Mouse (Mus musculus): ENCODE measurements around the gene Trio.

DNA sequence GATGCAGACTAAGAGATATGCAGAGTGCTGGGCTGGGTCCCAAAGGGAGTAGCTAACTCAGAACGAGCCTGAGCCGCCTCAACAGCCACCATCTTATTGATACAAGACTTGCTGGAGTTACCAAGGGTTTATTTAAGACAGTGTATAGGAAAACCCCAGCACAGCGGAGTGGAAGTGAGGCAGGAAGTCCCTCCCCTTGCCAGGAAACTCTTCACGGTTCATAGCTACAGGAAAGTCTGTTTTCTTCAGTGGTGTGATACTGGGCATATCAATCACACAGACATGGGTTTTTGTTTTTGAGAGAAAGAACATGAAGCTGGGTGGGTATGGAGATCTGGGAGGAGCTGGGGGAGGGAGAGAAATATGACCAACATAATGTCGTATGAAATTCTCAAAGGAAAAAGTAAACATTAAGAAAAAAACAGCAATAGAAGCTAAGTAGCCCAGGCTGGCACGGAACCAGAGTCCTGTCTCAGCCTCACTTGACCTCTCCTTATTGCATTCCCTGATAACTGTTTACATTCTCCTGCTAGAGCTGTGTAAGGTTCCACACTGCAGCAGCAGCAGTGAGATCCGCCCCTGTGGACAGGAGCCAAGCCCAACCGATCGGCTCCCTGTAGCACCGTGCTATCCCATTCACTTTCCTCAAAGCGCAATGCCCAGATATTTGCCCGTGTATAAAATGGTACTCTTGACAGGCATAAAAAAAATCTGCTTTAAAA is 240.2 kb downstream of the Trio start:
- TF ChIP-seq CTCF (IDR thresholded peaks at IDR 0.05; ENCODE audit: insufficient read depth, low read length) (no peak), POLR2A (IDR thresholded peaks at IDR 0.05; ENCODE audit: borderline replicate concordance, extremely low read depth, low read depth, low read length) (no peak)
